Mouse (Mus musculus): ENCODE data around the gene Heca.

- no peak for TF ChIP-seq POLR2A (IDR thresholded peaks at IDR 0.05; ENCODE audit: borderline replicate concordance, extremely low read depth, insufficient read depth, insufficient read length, poor library complexity, severe bottlenecking)
- no peak for TF ChIP-seq CTCF (IDR thresholded peaks at IDR 0.05; ENCODE audit: borderline replicate concordance, extremely low read depth, insufficient read depth, insufficient read length)
Observed at GRCm38 (mm10) chr10:17908731-17909130, 39.1 kb downstream of the Heca start.

Data from brain, embryonic 14.5 days (tissue).